Mouse (Mus musculus): ENCODE data around the gene Slc38a7.
"Not testable (repeated sequence)": the region's sequence is repeated elsewhere in the genome, so short reads cannot be mapped to it uniquely, and the experiment has no call there.

Slc38a7 gene

GRCm38 (mm10) chr8:95807861-95808260 lies 45.5 kb downstream of the Slc38a7 start:
- peak; percentile 80 to 93 for DNase-seq (ENCODE audit: low spot score in 2 of 2)

- DNase-seq (ENCODE audit: low spot score in 2 of 2): peak; percentile 92 to 94
These were observed 46.0 kb downstream of the Slc38a7 start, which contains the start of gene Cnot1 for GRCm38 (mm10) chr8:95807331-95807843. Gene Cnot1, minus strand, starts transcription at chr8:95807464.

GRCm38 (mm10) chr8:95806461-95807191 lies 46.7 kb downstream of the Slc38a7 start:
- DNase-seq (ENCODE audit: low spot score in 2 of 2): peak; percentile 47 to 68

GRCm38 (mm10) chr8:95805482-95805881 lies 47.9 kb downstream of the Slc38a7 start:
- DNase-seq (ENCODE audit: low spot score in 2 of 2): no peak

GRCm38 (mm10) chr8:95802231-95802630 lies 51.1 kb downstream of the Slc38a7 start:
- DNase-seq (ENCODE audit: low spot score in 2 of 2): no peak

GRCm38 (mm10) chr8:95801476-95802064 lies 51.8 kb downstream of the Slc38a7 start:
- no peak for DNase-seq (ENCODE audit: low spot score in 2 of 2)

GRCm38 (mm10) chr8:95800353-95800752 lies 53.0 kb downstream of the Slc38a7 start:
- DNase-seq (ENCODE audit: low spot score in 2 of 2): no peak

GRCm38 (mm10) chr8:95799891-95800290 lies 53.4 kb downstream of the Slc38a7 start:
- no peak for DNase-seq (ENCODE audit: low spot score in 2 of 2)

- no peak for DNase-seq (ENCODE audit: low spot score in 2 of 2)
These were observed 54.2 kb downstream of the Slc38a7 start for GRCm38 (mm10) chr8:95799117-95799516.

- DNase-seq (ENCODE audit: low spot score in 2 of 2): not testable (repeated sequence)
These were observed 57.8 kb downstream of the Slc38a7 start for GRCm38 (mm10) chr8:95795333-95796061.
